Mouse (Mus musculus) limb, embryonic 15.5 days (tissue): ENCODE measurements at regions not wholly inside any gene's neighbourhood (a gene's known extent, or its start where the extent isn't known, plus 50 kb on each side); places are given as distances from the start of the nearest gene placed in this dataset.
A peak's percentile ranks its signal among the peaks of the same experiment; 100 is the strongest.

ENCODE experiments used
- ATAC-seq: fragments of 200-750 bp; cut with Nextera tagmentation; 2 replicates; pipeline ENCODE4 v1.8.0; 2017; ENCODE audit warnings: low read depth, moderate TSS enrichment; ENCODE audit not compliant: insufficient number of reproducible peaks, low FRiP score, low TSS enrichment
- H3K27ac ChIP-seq: fragments of 300-500 bp; sonication (generic); 2 replicates; pipeline ENCODE4 v1.5.1; 2015; ENCODE audit warnings: moderate library complexity, mild to moderate bottlenecking, inconsistent platforms
- H3K27me3 ChIP-seq: fragments of 300-500 bp; sonication (generic); 2 replicates; pipeline ENCODE4 v1.6.1; 2015; ENCODE audit warnings: inconsistent platforms
- H3K36me3 ChIP-seq: fragments of 300-500 bp; sonication (generic); 2 replicates; pipeline ENCODE4 v1.6.1; 2015; ENCODE audit warnings: inconsistent platforms
- H3K4me1 ChIP-seq: fragments of 300-500 bp; sonication (generic); 2 replicates; pipeline ENCODE4 v1.6.1; 2015; ENCODE audit warnings: inconsistent platforms
- H3K4me2 ChIP-seq: fragments of 300-500 bp; sonication (generic); 2 replicates; pipeline ENCODE4 v1.6.1; 2015; ENCODE audit warnings: mild to moderate bottlenecking, inconsistent platforms
- H3K4me3 ChIP-seq: fragments of 300-500 bp; sonication (generic); 2 replicates; pipeline ENCODE4 v1.5.1; 2015; ENCODE audit warnings: mild to moderate bottlenecking, inconsistent platforms
- H3K9ac ChIP-seq: fragments of 300-500 bp; sonication (generic); 2 replicates; pipeline ENCODE4 v1.6.1; 2015; ENCODE audit warnings: inconsistent platforms
- H3K9me3 ChIP-seq: fragments of 300-500 bp; sonication (generic); 2 replicates; pipeline ENCODE4 v1.6.1; 2016; ENCODE audit warnings: inconsistent platforms
- WGBS: fragments of 180-500 bp; shearing (Covaris S2); methylation state at CpG from one replicate; pipeline ENCODE4 v1.1.7; 2015; 5-methylcytosine and 5-hydroxymethylcytosine counted together

- WGBS = 70% methylated on average over 12 of the region's 12 CpGs
- H3K9ac ChIP-seq = no peak overlapping the region
- no peak for ATAC-seq
Measured at GRCm38 (mm10) chr4:46257061-46257795, 61.1 kb upstream of the Xpa start.

DNA sequence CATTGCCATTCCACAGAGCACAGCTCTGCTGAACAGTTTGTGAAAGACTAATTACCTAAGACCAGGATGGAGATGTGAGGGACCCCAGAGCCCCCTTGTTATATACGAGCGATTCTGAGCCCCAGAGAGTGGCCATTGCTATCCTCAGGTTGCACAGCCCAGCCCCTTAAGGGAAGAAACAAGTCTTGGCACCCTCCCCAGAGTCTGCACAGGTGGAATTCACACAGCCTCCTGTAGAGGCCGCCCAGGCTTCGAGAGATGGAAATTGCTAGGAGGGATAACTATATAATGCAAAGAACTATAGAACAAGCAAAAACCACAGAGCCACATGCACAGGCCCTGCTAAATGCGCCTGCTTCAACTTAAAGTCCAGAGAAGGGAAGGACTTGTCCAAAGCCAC is 62.7 kb upstream of the Xpa start:
- no peak for ATAC-seq
- no peak overlapping the region for H3K4me2 ChIP-seq
- no peak overlapping the region for H3K27ac ChIP-seq
- H3K4me1 ChIP-seq = no peaks in the 10 kb centered on the region
- H3K27me3 ChIP-seq = no peaks in the 10 kb centered on the region
- no peak overlapping the region for H3K9ac ChIP-seq
- no peak overlapping the region for H3K4me3 ChIP-seq
- no peaks in the 10 kb centered on the region for H3K36me3 ChIP-seq
- H3K9me3 ChIP-seq = no peaks in the 10 kb centered on the region
- WGBS = 56% methylated on average over 5 of the region's 5 CpGs

More at GRCm38 (mm10) chr4:46257061-46257795, 61.1 kb upstream of the Xpa start:
- H3K36me3 ChIP-seq = no peaks in the 10 kb centered on the region
- no peaks in the 10 kb centered on the region for H3K9me3 ChIP-seq
- H3K27ac ChIP-seq = no peak overlapping the region
- no peaks in the 10 kb centered on the region for H3K4me1 ChIP-seq
- no peak overlapping the region for H3K4me2 ChIP-seq
- H3K27me3 ChIP-seq = no peaks in the 10 kb centered on the region
- no peak overlapping the region for H3K4me3 ChIP-seq

DNA sequence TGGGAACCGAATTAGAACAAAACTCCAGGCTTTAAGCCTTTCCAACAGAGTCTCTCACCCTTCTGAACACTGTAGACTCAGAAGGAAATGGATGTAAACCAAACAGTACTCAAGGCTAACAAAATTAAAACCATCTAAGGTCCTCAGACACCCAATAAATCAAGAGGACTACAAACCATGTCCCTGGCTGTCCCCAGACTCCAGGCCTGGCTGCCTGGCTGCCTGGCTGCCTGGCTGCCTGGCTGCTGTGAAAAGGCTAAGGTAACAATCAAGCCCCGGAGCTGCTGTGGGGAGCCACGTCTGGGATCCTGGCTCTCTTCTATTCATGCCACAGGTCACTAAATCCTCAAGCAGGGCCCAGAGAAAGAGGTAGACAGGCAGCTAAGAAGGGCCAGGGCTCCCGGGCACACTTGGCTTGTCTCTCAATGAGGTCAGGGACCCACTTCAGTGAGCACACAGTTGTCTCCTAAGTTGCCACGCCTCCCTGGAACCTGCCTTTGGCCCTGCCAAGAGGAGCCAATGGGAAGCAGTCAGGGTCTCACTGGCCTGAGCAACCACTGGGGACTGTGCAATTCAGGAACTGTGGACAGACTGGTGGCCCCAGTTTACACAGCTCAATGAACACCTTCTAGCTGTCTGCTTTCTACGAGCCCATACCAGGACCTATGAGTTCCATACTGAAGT is 72.6 kb upstream of the Xpa start:
- no peak overlapping the region for H3K27ac ChIP-seq
- ATAC-seq = no peak
- no peak overlapping the region for H3K9ac ChIP-seq
- no peaks in the 10 kb centered on the region for H3K9me3 ChIP-seq
- 36% methylated on average over 6 of the region's 6 CpGs for WGBS
- no peak overlapping the region for H3K4me3 ChIP-seq
- no peaks in the 10 kb centered on the region for H3K4me1 ChIP-seq
- H3K27me3 ChIP-seq = no peaks in the 10 kb centered on the region
- H3K4me2 ChIP-seq = no peak overlapping the region
- H3K36me3 ChIP-seq = no peaks in the 10 kb centered on the region

GRCm38 (mm10) chr4:46271066-46271465 is 72.3 kb upstream of the Foxe1 start:
- H3K4me1 ChIP-seq = no peaks in the 10 kb centered on the region
- no peak overlapping the region for H3K27ac ChIP-seq
- no peaks in the 10 kb centered on the region for H3K9me3 ChIP-seq
- no peak for ATAC-seq
- WGBS = 4% methylated on average over 2 of the region's 2 CpGs
- H3K27me3 ChIP-seq = no peaks in the 10 kb centered on the region
- no peak overlapping the region for H3K4me2 ChIP-seq
- H3K9ac ChIP-seq = no peak overlapping the region
- no peak overlapping the region for H3K4me3 ChIP-seq
- H3K36me3 ChIP-seq = no peaks in the 10 kb centered on the region

- Histone ChIP-seq H3K27me3 (peaks cover 4% of the 10 kb centered on the region; the same call in 1 of the 2 replicates), H3K9ac (no peak overlapping the region), H3K27ac (no peak overlapping the region), H3K4me2 (no peak overlapping the region), H3K4me3 (no peak overlapping the region), H3K4me1 (peaks cover 11% of the 10 kb centered on the region; the same call in 1 of the 2 replicates), H3K9me3 (no peaks in the 10 kb centered on the region), H3K36me3 (no peaks in the 10 kb centered on the region)
- WGBS = 84% methylated on average over 3 of the region's 3 CpGs
- ATAC-seq = no peak
Measured at GRCm38 (mm10) chr4:46275773-46276172, 67.6 kb upstream of the Foxe1 start.

GRCm38 (mm10) chr4:46276851-46277581 is 66.4 kb upstream of the Foxe1 start:
- 15% methylated on average over 19 of the region's 19 CpGs for WGBS
- no peak overlapping the region for H3K9ac ChIP-seq
- no peak for ATAC-seq

DNA sequence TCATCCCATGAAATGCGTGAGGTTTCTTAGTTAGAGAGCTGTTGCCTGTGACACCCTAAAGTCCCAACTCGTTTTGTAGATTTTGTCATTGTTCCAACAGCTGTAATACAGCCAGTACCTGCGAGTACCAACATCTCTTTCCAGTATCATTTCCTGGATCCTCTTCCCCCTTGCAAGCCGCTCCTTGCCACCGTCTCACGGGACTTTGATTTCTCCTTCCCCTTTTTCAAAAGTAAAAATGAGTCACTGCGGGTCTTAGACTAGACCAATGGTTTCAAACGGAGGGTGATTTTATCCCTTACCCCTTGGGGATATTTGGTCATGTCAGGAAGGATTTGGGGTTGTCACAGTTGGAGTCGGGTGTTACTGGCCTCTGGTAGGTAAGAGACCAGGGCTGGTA is 56.5 kb upstream of the Foxe1 start:
- H3K36me3 ChIP-seq = no peaks in the 10 kb centered on the region
- H3K9ac ChIP-seq = no peak overlapping the region
- no peak overlapping the region for H3K27ac ChIP-seq
- no peak overlapping the region for H3K4me3 ChIP-seq
- no peaks in the 10 kb centered on the region for H3K4me1 ChIP-seq
- H3K9me3 ChIP-seq = no peaks in the 10 kb centered on the region; the same call in 1 of the 2 replicates
- 91% methylated on average over 9 of the region's 9 CpGs for WGBS
- ATAC-seq = no peak
- no peak overlapping the region for H3K4me2 ChIP-seq
- H3K27me3 ChIP-seq = no peaks in the 10 kb centered on the region

More at GRCm38 (mm10) chr4:46276851-46277581, 66.4 kb upstream of the Foxe1 start:
- no peak overlapping the region for H3K4me3 ChIP-seq
- H3K27ac ChIP-seq = no peak overlapping the region
- H3K27me3 ChIP-seq = peaks cover 4% of the 10 kb centered on the region; the same call in 1 of the 2 replicates
- no peaks in the 10 kb centered on the region for H3K36me3 ChIP-seq
- H3K9me3 ChIP-seq = no peaks in the 10 kb centered on the region
- peaks cover 11% of the 10 kb centered on the region; the same call in 1 of the 2 replicates for H3K4me1 ChIP-seq
- 0 out of 2 replicates have a peak overlapping the region, but pooled peaks have one; percentile 1 for H3K4me2 ChIP-seq

DNA sequence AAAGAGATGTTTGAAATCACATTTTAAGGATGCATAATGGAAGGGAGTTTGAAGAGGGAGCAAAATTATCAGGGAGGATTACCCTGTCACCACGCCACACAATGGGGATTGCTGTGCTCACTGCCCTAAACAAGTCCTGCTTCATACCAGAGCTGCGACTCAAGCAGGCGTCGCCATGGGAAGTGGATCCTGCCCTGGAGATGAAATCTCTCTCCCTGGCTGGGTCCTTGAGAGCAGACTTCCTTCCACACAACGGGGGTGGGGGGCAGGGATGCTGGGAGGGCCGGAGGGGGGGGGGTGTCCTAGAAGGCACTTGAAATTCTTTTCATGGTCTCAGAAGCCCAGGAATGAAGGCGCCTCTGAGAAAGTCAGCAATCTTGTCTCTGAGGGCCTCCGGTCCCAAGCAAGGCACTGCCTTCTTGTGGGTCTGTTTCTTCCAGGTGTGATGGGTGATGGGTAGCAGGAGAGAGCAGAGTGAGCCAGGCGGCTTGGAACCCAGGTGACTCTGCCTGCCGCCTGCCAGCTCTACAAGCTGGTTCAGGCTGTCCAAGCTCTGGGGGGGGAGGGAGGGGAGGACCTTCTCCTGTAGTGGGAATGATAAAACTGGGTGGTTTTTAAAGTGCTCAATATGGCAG is 51.7 kb upstream of the Foxe1 start:
- no peak overlapping the region for H3K27ac ChIP-seq

More for the DNA sequence above, 51.7 kb upstream of the Foxe1 start:
- Histone ChIP-seq H3K36me3 (no peaks in the 10 kb centered on the region), H3K4me2 (no peak overlapping the region), H3K9me3 (no peaks in the 10 kb centered on the region; the same call in 1 of the 2 replicates), H3K27me3 (no peaks in the 10 kb centered on the region), H3K4me1 (no peaks in the 10 kb centered on the region), H3K4me3 (no peak overlapping the region), H3K9ac (no peak overlapping the region)
- WGBS = 34% methylated on average over 10 of the region's 10 CpGs
- no peak for ATAC-seq
